Mouse (Mus musculus): ENCODE results near the gene Bud31. TPM values are rescaled to one million over a fixed set of nuclear protein-coding genes. Genes with fewer than 3 reads are reported as not detected.

Gene Bud31
- 100 to 1,000 TPM; 196 to 197 TPM for total RNA-seq (2023)

DNA sequence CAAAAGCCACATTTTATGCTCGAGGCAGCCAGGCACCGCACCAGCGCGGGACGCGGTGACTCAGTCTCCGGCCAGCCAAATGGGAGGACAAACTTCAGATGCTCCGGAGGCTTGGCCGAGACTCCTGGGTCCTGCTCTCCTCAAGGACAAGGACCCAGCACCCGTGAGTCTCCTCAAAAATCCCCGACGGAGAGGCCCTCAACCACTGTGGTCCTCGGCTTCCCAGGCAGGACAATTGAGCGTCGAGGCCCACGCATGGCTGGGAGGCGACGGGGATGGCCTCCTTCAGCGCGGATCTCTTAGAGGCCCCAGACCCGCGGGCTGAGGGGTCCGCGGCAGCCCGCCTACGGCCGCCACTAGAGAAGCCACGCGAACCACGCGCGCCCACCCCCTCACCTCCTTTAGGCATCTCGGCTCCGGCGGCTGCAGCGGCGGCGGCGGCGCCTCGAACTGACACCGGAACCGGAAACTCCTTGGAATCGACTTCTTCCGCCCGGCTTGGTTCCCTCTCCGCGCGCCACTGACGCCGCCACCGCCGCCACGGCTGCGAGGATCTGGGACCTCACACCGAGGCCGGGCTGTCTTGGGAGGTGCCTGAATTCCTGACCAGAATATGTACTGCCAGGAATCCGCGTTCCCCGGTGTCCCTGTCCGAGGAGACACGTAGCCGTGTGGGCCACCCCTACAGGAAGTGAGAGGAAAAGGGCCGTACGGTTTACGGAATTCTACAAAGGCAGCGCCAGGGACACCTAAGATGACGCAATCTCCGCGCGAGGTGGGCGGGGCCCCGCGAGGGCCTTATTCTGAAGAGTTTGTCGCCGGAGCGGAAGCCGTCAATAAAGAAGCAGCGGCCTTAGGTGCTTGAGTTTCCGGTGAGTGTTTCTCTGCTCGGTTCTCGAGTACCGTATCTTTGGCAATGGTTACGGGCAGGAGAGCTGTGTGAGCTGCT is at the start of gene Bud31, which contains the start of gene Pdap1:
TSS of gene Bud31 (plus strand) at position 792 of the 949 bp plus-strand sequence.
TSS of gene Pdap1 (minus strand) at position 668 of the 949 bp plus-strand sequence.

DNA sequence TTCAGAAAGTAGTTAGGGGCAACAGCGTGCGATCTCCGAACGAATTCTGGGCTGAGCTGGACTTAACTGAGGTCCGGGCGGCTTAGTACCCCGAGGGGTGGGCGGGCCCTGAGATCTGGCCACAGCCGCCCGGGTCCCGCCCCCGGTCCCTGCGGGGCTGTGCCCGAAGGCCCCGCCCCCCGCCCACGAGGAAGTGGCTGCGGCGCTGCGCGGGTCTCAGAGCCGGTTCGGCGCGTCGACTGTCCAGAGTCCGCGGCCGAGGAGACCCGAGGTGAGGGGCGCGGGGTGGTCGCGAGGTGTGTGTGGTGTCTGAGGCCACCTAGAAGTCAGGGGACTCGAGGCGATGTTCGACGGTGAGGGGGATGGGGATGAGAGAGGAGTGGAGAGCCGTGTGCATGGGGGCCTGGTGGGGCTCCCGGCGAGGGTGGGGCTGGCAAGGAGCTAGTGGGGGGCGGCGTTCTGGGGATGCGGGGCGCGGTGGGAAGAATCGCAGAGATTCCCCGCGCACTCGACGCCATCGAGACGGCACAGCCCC is 26.0 kb upstream of the Bud31 start, which contains the start of gene Arpc1b:
TSS of gene Arpc1b (plus strand) at position 145 of the 535 bp plus-strand sequence.

DNA sequence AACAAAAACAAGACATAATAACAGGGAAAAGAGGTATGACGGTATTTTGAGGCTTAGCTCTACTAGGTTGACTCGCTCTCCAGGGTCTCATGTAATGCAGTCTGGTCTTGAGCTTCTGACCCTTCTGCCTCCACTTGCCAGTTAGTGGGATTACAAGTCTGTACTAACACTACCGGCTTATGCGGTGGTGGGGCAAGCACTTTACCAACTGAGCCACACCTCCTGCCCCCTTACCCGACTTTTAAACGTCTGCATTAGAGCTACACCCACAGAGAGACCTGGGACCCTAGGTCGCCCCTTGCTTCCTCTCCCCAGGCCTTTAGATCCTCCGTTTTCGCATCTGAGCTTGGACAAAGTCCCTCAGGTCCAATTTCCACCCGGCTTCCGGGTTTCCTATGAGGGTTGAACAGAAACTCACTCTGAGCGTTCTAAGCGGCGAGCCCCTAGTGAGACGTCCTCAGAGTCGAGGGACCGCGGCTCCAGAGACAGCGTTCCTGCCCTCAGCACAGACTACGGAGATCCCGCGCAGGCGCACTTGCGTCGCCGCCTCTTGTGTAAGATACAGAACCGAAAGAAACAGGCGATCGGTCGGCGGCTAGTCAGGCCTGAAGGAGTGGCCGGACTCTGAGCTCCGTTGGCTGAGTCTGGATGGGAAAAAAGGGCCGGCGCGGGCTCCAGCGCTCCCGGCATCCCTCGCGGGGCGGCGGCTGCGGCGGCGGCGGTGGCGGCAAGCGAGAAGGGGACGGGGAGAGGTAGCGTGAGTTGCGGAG is 26.6 kb downstream of the Bud31 start, which contains the start of the genes Ptcd1 and Cpsf4:
TSS of gene Ptcd1 (minus strand) at position 573 of the 770 bp plus-strand sequence.
TSS of gene Cpsf4 (plus strand) at position 678 of the 770 bp plus-strand sequence.

DNA sequence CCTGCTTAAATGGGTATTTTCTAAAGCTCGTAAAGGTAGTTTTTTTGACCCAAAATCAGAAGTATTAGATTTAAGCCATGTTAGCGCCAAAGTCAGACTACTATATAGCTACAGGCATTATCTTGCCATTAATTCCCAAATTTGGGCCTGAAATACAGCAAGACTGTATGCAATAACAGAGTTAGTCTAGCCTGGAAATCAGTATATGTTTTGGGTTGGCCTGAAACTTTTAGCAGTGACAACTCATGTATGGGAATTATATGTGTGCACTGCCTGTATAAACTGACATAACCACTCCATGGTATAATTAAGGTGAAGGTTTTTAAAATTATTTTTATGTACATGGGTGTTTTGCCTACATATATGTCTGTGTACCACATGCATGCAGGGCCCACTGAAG is 51.8 kb downstream of the Bud31 start, which contains the start of gene Atp5j2:
TSS of gene Atp5j2 (minus strand) at position 101 of the 400 bp plus-strand sequence.

Other genes with a start within 250 kb of the Bud31 start
- gene Smurf1, start 174.5 kb upstream of the Bud31 start, total RNA-seq (2023), result 10 to 100 TPM; 21.5 to 25.2 TPM
- gene Gm4871, start 107.6 kb upstream of the Bud31 start, total RNA-seq (2023), result not detected
- not detected for gene 1700018F24Rik, start 97.4 kb upstream of the Bud31 start, total RNA-seq (2023)
- 10 to 100 TPM; 92.3 to 99.4 TPM for gene Arpc1a, start 56.5 kb upstream of the Bud31 start, total RNA-seq (2023)
- gene Kpna7, start 56.3 kb upstream of the Bud31 start, total RNA-seq (2023), result not detected
- gene Arpc1b, start 26.1 kb upstream of the Bud31 start, total RNA-seq (2023), result 100 to 1,000 TPM; 496 to 499 TPM
- 10 to 100 TPM; 48.3 to 56.8 TPM for gene Pdap1, start 124 bp upstream of the Bud31 start, total RNA-seq (2023)
- gene Ptcd1, start 26.7 kb downstream of the Bud31 start, total RNA-seq (2023), result 10 to 100 TPM; 22.1 to 23.9 TPM
- gene Cpsf4, start 26.9 kb downstream of the Bud31 start, total RNA-seq (2023), result 10 to 100 TPM; 41.5 to 43.8 TPM
- 100 to 1,000 TPM; 114 to 135 TPM for gene Atp5j2, start 51.7 kb downstream of the Bud31 start, total RNA-seq (2023)
- gene Zkscan14, start 61.5 kb downstream of the Bud31 start, total RNA-seq (2023), result 10 to 100 TPM; 34.9 TPM
- gene Zkscan5, start 64.2 kb downstream of the Bud31 start, total RNA-seq (2023), result 1 to 10 TPM; 9.5 to 9.9 TPM
- 10 to 100 TPM; 68.3 to 74.0 TPM for gene Zfp655, start 91.4 kb downstream of the Bud31 start, total RNA-seq (2023)
- 10 to 100 TPM; 29.1 to 31.5 TPM for gene Zscan25, start 140.1 kb downstream of the Bud31 start, total RNA-seq (2023)
- not detected for gene Cyp3a57, start 204.9 kb downstream of the Bud31 start, total RNA-seq (2023)